Mouse (Mus musculus): Measurements from ENCODE around the gene Zpbp2. TPM values are rescaled to one million over a fixed set of nuclear protein-coding genes. Genes with fewer than 3 reads are reported as not detected.
"Not testable (repeated sequence)": the region's sequence is repeated elsewhere in the genome, so short reads cannot be mapped to it uniquely, and the experiment has no call there.

Zpbp2 gene
- total RNA-seq, 2 experiments from 2014 or later = 0.17 TPM; not detected in 1

GRCm38 (mm10) chr11:98587684-98588546 lies 37.0 kb downstream of the Zpbp2 start:
- ATAC-seq (replicated peaks; ENCODE audit: poor library complexity) = peak; percentile 69

GRCm38 (mm10) chr11:98588833-98589281 lies 38.0 kb downstream of the Zpbp2 start:
- ATAC-seq (replicated peaks; ENCODE audit: poor library complexity) = no peak

GRCm38 (mm10) chr11:98589306-98589705 lies 38.4 kb downstream of the Zpbp2 start:
- ATAC-seq (replicated peaks; ENCODE audit: poor library complexity) = no peak

DNA sequence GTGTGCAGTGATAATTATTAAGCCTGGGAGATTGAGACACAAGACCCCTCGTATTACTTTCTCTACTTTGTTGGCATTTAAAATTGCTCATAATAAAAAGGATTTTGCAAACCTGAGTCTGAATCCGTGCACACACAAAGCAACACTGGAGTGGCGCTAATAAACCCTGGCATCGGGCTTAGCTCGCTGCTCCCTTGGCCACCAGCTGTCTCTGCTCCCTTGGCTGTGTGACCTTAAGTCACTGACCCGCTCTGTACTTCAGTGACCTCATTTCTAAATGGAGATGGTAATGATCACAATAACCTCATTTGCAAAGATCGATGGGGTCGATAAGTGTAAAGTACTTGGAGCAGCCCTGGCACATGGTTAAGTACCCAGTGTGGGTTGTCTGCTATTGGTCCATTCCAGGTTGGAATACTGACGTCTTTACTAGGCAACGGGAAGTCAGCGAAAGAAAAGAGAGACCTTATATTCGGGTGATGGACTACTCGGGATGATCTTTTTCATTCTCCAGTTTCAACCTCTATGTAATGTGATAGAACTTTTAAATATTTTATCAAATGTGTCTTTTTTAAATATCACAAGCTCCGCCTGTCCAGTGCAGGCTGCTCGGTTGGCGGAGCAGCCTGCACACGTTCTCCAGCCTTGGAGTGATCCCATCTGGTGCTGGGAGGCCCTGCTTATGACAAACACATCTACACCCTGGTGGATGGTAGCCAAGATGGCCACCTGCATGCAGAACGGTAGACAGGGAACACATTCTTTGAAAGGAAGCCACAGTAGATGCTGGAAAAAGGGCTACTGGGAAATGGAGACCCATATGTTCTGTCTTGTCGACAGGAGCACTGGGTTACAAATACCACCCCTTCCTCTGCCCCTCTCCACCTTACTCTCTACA lies 39.9 kb downstream of the Zpbp2 start:
- no peak for ATAC-seq (replicated peaks; ENCODE audit: poor library complexity)

GRCm38 (mm10) chr11:98595021-98595420 lies 44.1 kb downstream of the Zpbp2 start:
- no peak for ATAC-seq (replicated peaks; ENCODE audit: poor library complexity)

DNA sequence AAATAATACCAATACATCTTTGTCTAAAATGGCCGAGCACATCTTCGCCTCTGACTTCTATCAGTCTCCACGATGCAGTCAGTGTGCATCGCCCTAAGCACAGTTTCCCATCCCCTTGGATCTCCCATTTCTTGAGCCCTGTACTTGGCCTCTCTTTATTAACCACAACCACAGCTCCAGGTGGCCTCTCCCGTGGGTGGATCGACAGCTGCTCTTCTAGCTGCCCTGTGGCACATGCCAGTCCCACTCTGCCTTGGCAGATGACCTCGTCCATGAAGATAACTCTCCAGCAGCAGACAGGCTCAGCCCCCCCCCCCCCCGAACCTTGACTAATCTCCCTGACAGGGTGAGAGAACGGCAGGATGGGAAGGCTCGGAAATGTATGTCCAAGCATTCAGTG lies 44.6 kb downstream of the Zpbp2 start:
- no peak for ATAC-seq (replicated peaks; ENCODE audit: poor library complexity)

- no peak for ATAC-seq (replicated peaks; ENCODE audit: poor library complexity)
These were observed 45.1 kb downstream of the Zpbp2 start for GRCm38 (mm10) chr11:98595955-98596354.

DNA sequence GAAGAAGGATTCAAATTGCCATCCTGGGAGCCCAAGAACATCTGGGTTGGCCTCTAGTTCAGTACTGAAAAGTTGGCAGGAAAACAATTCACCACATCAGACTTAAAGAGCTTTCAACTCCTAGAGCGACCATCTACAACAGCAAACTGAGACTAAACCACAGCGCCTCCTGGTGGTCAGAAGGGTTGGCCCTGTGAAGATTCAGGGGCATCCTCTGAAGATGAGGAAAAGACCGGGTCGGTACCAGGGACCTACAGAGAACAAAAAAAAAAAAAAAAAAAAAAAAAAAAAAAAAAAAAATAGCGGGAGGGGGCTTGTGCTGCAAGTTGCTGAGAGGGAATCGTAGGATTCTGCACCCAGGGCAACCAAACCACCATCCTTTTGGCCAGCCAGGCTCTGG lies 46.5 kb downstream of the Zpbp2 start:
- ATAC-seq (replicated peaks; ENCODE audit: poor library complexity) = peak; percentile 88

DNA sequence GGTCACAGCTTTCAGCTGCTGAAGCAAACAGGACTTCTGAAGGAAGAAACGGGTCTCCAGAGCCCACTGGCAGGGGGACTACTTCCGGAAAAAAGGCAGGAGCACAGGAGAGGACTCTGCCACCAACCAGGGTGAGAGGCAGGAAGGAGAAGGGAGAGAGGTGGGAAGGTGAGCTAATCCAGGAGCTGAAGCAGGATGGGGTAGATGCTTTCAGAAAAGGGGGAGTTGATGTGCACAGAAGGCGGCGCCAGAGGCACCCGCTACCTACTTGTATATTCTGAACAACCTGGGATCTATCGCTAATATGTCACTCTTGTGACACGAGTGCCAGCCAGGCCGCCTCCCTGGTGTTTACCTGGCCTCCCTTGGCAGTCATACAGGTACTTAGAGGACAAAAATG lies 47.1 kb downstream of the Zpbp2 start, which contains the start of gene Lrrc3c:
Gene Lrrc3c (plus strand): TSS at position 301 of the 400 bp plus-strand sequence.
- no peak for ATAC-seq (replicated peaks; ENCODE audit: poor library complexity)

- ATAC-seq (replicated peaks; ENCODE audit: poor library complexity) = no peak
These were observed 48.0 kb downstream of the Zpbp2 start for GRCm38 (mm10) chr11:98598851-98599290.

DNA sequence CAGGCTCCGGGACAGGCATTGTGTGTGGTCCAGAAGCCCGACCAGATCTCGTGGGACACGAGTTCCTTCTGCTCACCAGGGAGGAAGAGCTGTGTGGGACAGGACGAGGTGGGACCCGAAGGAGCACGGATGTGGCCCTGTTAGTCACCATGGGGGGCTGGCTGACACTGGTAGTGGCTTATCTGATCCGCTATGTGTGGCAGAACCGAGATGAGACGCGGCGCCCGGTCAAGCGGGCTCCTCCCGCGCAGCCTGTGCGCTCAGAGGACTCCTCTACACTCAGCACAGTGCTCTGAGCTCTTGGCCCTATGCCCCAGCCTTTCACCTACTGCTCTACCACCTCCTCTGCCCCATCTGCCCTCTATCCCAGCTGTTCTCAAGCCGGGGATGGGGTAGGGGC lies 48.4 kb downstream of the Zpbp2 start:
- no peak for ATAC-seq (replicated peaks; ENCODE audit: poor library complexity)

DNA sequence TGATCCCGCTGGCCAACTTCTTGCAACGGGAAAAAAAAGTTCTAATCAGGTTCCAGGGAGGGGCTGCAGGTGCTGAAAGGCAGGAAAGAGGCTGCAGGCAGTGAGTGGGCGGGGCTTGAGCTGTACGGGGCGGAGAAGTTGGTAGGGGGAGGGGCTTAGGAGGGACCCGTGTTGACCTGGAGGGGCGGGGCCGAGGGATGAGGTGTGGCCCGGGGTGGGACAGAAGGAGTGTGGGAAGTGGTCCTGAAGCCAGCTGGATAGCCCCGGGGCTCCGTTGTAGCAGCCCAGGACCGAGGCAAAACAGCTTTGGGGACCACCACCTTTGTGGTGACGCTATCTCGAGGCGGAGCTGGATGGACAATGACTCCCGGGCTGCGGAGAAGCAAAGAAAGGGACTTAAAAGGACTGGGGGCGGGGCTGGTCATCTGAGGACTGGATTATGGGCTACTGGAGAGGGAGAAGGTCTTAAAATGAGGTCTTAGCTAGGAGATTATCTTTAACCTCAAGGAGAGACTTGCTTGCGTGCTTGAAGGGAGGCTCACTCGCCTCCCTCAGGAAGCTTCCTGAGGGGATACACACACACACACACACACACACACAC lies 51.3 kb downstream of the Zpbp2 start:
- peak; percentile 48 for ATAC-seq (replicated peaks; ENCODE audit: poor library complexity)

- ATAC-seq (replicated peaks; ENCODE audit: poor library complexity) = 0 out of 2 replicates have a peak, but pooled peaks have one; percentile 31
These were observed 53.1 kb downstream of the Zpbp2 start for GRCm38 (mm10) chr11:98603953-98604352.

DNA sequence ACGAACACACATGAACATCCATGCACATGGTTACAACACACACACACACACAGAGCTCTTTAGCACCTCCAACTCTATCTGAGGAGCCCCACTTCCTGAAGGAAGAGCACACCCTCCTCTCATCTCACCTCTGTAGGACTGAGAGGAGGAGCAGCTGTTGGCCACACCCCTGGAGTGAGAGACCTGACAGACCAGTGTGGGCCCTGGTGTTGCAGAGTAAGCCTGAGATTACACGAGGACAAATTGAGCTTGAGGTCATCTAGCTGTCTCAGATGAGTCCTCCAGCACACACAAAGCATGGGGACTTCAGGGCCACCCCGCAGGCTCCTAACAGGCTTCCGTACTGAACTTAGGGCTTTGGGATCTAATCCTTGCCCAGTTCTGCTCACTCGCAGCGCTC lies 54.0 kb downstream of the Zpbp2 start:
- not testable (repeated sequence) for ATAC-seq (replicated peaks; ENCODE audit: poor library complexity)

DNA sequence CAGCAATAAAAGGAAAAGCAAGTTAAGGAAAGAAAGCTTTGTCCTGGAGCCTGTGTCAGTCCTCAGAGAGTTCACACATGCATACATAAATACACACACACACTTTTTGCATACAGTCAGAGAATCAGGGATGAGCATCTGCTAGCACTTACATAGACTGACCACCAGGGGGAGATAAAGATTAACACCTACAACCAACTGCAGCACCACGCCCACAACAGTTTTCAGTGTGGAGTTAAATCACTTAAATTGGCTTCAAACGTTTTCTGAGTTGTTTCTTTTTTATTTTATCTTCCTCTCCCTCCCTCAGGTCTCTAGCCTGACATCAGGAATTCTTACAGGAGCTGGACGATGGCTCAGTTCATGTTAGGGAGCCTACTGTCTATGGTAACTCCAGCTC lies 55.9 kb downstream of the Zpbp2 start:
- ATAC-seq (replicated peaks; ENCODE audit: poor library complexity) = peak; percentile 90

Other genes starting within 250 kb of the Zpbp2 start
- gene Neurod2, start 221.4 kb upstream of the Zpbp2 start, total RNA-seq (2015) = not detected in 2 replicates
- gene Neurod2, start 221.4 kb upstream of the Zpbp2 start, total RNA-seq (2017) = not detected in 2 replicates
- not detected in 2 replicates for gene Ppp1r1b, start 202.7 kb upstream of the Zpbp2 start, total RNA-seq (2015)
- gene Ppp1r1b, start 202.7 kb upstream of the Zpbp2 start, total RNA-seq (2017) = not detected in 2 replicates
- gene Stard3, start 192.7 kb upstream of the Zpbp2 start, total RNA-seq (2015) = 11.1 and 12.0 TPM in 2 replicates
- gene Stard3, start 192.7 kb upstream of the Zpbp2 start, total RNA-seq (2017) = 17.8 and 23.1 TPM in 2 replicates
- not detected in 2 replicates for gene Tcap, start 167.3 kb upstream of the Zpbp2 start, total RNA-seq (2015)
- not detected in 2 replicates for gene Tcap, start 167.3 kb upstream of the Zpbp2 start, total RNA-seq (2017)
- not detected in 2 replicates for gene Pnmt, start 164.6 kb upstream of the Zpbp2 start, total RNA-seq (2015)
- gene Pnmt, start 164.6 kb upstream of the Zpbp2 start, total RNA-seq (2017) = not detected in 2 replicates
- 3.2 and 3.5 TPM in 2 replicates for gene Pgap3, start 150.6 kb upstream of the Zpbp2 start, total RNA-seq (2015)
- 1.2 and 2.3 TPM in 2 replicates for gene Pgap3, start 150.6 kb upstream of the Zpbp2 start, total RNA-seq (2017)
- gene Erbb2, start 138.6 kb upstream of the Zpbp2 start, total RNA-seq (2015) = not detected in 2 replicates
- not detected in 2 replicates for gene Erbb2, start 138.6 kb upstream of the Zpbp2 start, total RNA-seq (2017)
- 42.0 and 43.2 TPM in 2 replicates for gene Mien1, start 112.1 kb upstream of the Zpbp2 start, total RNA-seq (2015)
- 24.8 and 31.5 TPM in 2 replicates for gene Mien1, start 112.1 kb upstream of the Zpbp2 start, total RNA-seq (2017)
- gene Grb7, start 104.7 kb upstream of the Zpbp2 start, total RNA-seq (2015) = not detected in 2 replicates
- not detected in 2 replicates for gene Grb7, start 104.7 kb upstream of the Zpbp2 start, total RNA-seq (2017)
- gene Ikzf3, start 5.1 kb upstream of the Zpbp2 start, total RNA-seq (2015) = 1.2 TPM in 2 replicates
- gene Ikzf3, start 5.1 kb upstream of the Zpbp2 start, total RNA-seq (2017) = 0.17 and 0.44 TPM in 2 replicates
- 5.5 and 7.7 TPM in 2 replicates for gene Ormdl3, start 36.3 kb downstream of the Zpbp2 start, total RNA-seq (2015)
- 7.2 and 10.6 TPM in 2 replicates for gene Ormdl3, start 36.3 kb downstream of the Zpbp2 start, total RNA-seq (2017)
- gene Lrrc3c, start 47.2 kb downstream of the Zpbp2 start, total RNA-seq (2015) = not detected in 2 replicates
- not detected in 2 replicates for gene Lrrc3c, start 47.2 kb downstream of the Zpbp2 start, total RNA-seq (2017)
- gene Gm12355, start 74.6 kb downstream of the Zpbp2 start, total RNA-seq (2015) = 9.7 and 12.5 TPM in 2 replicates
- gene Gm12355, start 74.6 kb downstream of the Zpbp2 start, total RNA-seq (2017) = 3.2 and 5.2 TPM in 2 replicates
- gene Gsdma3, start 75.3 kb downstream of the Zpbp2 start, total RNA-seq (2015) = not detected in 2 replicates
- gene Gsdma3, start 75.3 kb downstream of the Zpbp2 start, total RNA-seq (2017) = not detected in 2 replicates
- not detected in 2 replicates for gene Gsdma2, start 95.7 kb downstream of the Zpbp2 start, total RNA-seq (2015)
- gene Gsdma2, start 95.7 kb downstream of the Zpbp2 start, total RNA-seq (2017) = not detected in 2 replicates
- not detected in 2 replicates for gene Gsdma, start 113.3 kb downstream of the Zpbp2 start, total RNA-seq (2015)
- not detected in 2 replicates for gene Gsdma, start 113.3 kb downstream of the Zpbp2 start, total RNA-seq (2017)
- gene Psmd3, start 131.5 kb downstream of the Zpbp2 start, total RNA-seq (2015) = 38.0 and 38.6 TPM in 2 replicates
- gene Psmd3, start 131.5 kb downstream of the Zpbp2 start, total RNA-seq (2017) = 70.9 and 71.9 TPM in 2 replicates
- not detected in 2 replicates for gene Csf3, start 150.2 kb downstream of the Zpbp2 start, total RNA-seq (2015)
- not detected in 2 replicates for gene Csf3, start 150.2 kb downstream of the Zpbp2 start, total RNA-seq (2017)
- gene Med24, start 178.3 kb downstream of the Zpbp2 start, total RNA-seq (2015) = 28.7 and 30.9 TPM in 2 replicates
- 36.2 and 46.3 TPM in 2 replicates for gene Med24, start 178.3 kb downstream of the Zpbp2 start, total RNA-seq (2017)
- gene Thra, start 189.5 kb downstream of the Zpbp2 start, total RNA-seq (2015) = 34.2 and 34.6 TPM in 2 replicates
- gene Thra, start 189.5 kb downstream of the Zpbp2 start, total RNA-seq (2017) = 21.8 and 25.3 TPM in 2 replicates
- gene Nr1d1, start 224.2 kb downstream of the Zpbp2 start, total RNA-seq (2015) = 3.3 and 3.5 TPM in 2 replicates
- gene Nr1d1, start 224.2 kb downstream of the Zpbp2 start, total RNA-seq (2017) = 0.47 and 0.87 TPM in 2 replicates
- gene Msl1, start 244.4 kb downstream of the Zpbp2 start, total RNA-seq (2015) = 60.8 and 62.0 TPM in 2 replicates
- 76.3 and 99.9 TPM in 2 replicates for gene Msl1, start 244.4 kb downstream of the Zpbp2 start, total RNA-seq (2017)

All from megakaryocyte progenitor cell, adult 5-6 weeks (primary cell).